Mouse (Mus musculus) megakaryocyte, embryonic 14.5 days (primary cell): ENCODE data around the gene Arhgap24.

Experiments used
- FLI1 ChIP-seq: IDR thresholded peaks from 2 replicates; pipeline ENCODE4 v1.6.1; 2012; ENCODE audit warnings: low read length, inconsistent platforms, mixed read lengths
- GATA1 ChIP-seq: IDR thresholded peaks from 3 replicates; pipeline ENCODE4 v1.6.1; 2012; ENCODE audit warnings: mixed read lengths, low read length, inconsistent platforms, borderline replicate concordance

GRCm38 (mm10) chr5:102844731-102845598, 363.8 kb downstream of the Arhgap24 start:
- TF ChIP-seq GATA1 (no peak), FLI1 (no peak)
